Mouse (Mus musculus) liver, embryonic 14.5 days (tissue): ENCODE results near the gene Atox1.

Experiments
- CTCF ChIP-seq: IDR thresholded peaks from 2 replicates; pipeline ENCODE4 v1.5.1; 2016; ENCODE audit warnings: antibody characterized with exemption, low read depth, control low read depth
- EP300 ChIP-seq: IDR thresholded peaks from 2 replicates; pipeline ENCODE4 v1.6.1; 2016; ENCODE audit warnings: antibody characterized with exemption, low read depth

- TF ChIP-seq CTCF: peak; percentile 88
- TF ChIP-seq EP300: no peak
Measured at GRCm38 (mm10) chr11:55497885-55498284, 36.8 kb upstream of the Atox1 start.
